Mouse (Mus musculus): Measurements from ENCODE around the gene Gm2163.
"Not testable (repeated sequence)": the region's sequence is repeated elsewhere in the genome, so short reads cannot be mapped to it uniquely, and the experiment has no call there.

Gene Gm2163

GRCm38 (mm10) chr4:42466452-42466851 lies at the start of gene Gm2163:
Gene Gm2163 (plus strand): TSS chr4:42466752.
- DNase-seq (ENCODE audit: low spot score in 2 of 2) = not testable (repeated sequence)

- not testable (repeated sequence) for DNase-seq (ENCODE audit: low spot score in 2 of 2)
These were observed 27.5 kb upstream of the Gm2163 start, which contains the start of gene Gm21586 for GRCm38 (mm10) chr4:42439078-42439477. Gene Gm21586 (plus strand): TSS chr4:42439378.

- not testable (repeated sequence) for DNase-seq (ENCODE audit: low spot score in 2 of 2)
These were observed 61.5 kb downstream of the Gm2163 start, which contains the start of gene Fam205a2 for GRCm38 (mm10) chr4:42528075-42528474. Gene Fam205a2 (minus strand): TSS chr4:42528175.

GRCm38 (mm10) chr4:42611895-42612294 lies 145.3 kb downstream of the Gm2163 start, which contains the start of gene Gm10591:
Gene Gm10591 (plus strand): TSS chr4:42612195.
- not testable (repeated sequence) for DNase-seq (ENCODE audit: low spot score in 2 of 2)

GRCm38 (mm10) chr4:42629419-42629818 lies 162.9 kb downstream of the Gm2163 start, which contains the start of gene Gm2564:
Gene Gm2564 (plus strand): TSS chr4:42629719.
- not testable (repeated sequence) for DNase-seq (ENCODE audit: low spot score in 2 of 2)
